Mouse (Mus musculus) heart, adult 2 months (tissue): ENCODE measurements around the gene Pex26. TPM values are rescaled to one million over a fixed set of nuclear protein-coding genes. Genes with fewer than 3 reads are reported as not detected.

Source experiments
- DNase-seq, 2 experiments: peaks; one replicate each; pipeline ENCODE4 v3.0.0; 2021
- H3K27ac ChIP-seq: fragments of 200-600 bp; 2 replicates; pipeline ENCODE4 v1.8.1; 2022
- H3K27me3 ChIP-seq: fragments of 200-500 bp; 2 replicates; pipeline ENCODE4 v1.6.1; 2012; ENCODE audit warnings: mild to moderate bottlenecking, low read length, inconsistent platforms, mixed read lengths; ENCODE audit not compliant: control insufficient read depth, insufficient read depth
- H3K36me3 ChIP-seq: fragments of 200-500 bp; 2 replicates; pipeline ENCODE4 v1.6.1; 2012; ENCODE audit warnings: low read length, inconsistent platforms; ENCODE audit not compliant: control insufficient read depth, insufficient read depth
- H3K4me1 ChIP-seq: fragments of 200-500 bp; 2 replicates; pipeline ENCODE4 v1.6.1; 2011; ENCODE audit warnings: low read length; ENCODE audit not compliant: control insufficient read depth, insufficient read depth
- H3K4me3 ChIP-seq: fragments of 200-600 bp; 2 replicates; pipeline ENCODE4 v1.8.1; 2022
- H3K79me2 ChIP-seq: fragments of 200-500 bp; replicated peaks from 2 replicates; pipeline ENCODE4 v1.6.1; 2012; ENCODE audit warnings: mild to moderate bottlenecking, inconsistent platforms, low read length, moderate library complexity, mixed read lengths; ENCODE audit not compliant: control insufficient read depth, insufficient read depth
- H3K9ac ChIP-seq: fragments of 200-500 bp; 2 replicates; pipeline ENCODE4 v1.6.1; 2012; ENCODE audit warnings: low read depth, mild to moderate bottlenecking, control low read depth, inconsistent platforms, low read length, mixed read lengths
- CTCF ChIP-seq: fragments of 200-600 bp; IDR thresholded peaks from 2 replicates; pipeline ENCODE4 v1.8.1; 2022; ENCODE audit warnings: antibody characterized with exemption, mild to moderate bottlenecking, moderate library complexity
- EP300 ChIP-seq: fragments of 200-500 bp; IDR thresholded peaks from 2 replicates; pipeline ENCODE4 v1.6.1; 2011; ENCODE audit warnings: low read depth, low read length, control low read depth; ENCODE audit not compliant: insufficient read depth
- POLR2A ChIP-seq: fragments of 200-500 bp; IDR thresholded peaks from 2 replicates; pipeline ENCODE4 v1.6.1; 2011; ENCODE audit warnings: mild to moderate bottlenecking, low read depth, low read length, control low read depth; ENCODE audit not compliant: insufficient read depth
- WGBS: fragments of 180-500 bp; shearing (Covaris S2); methylation state at CpG from one replicate; pipeline ENCODE4 v1.1.7; 2018; 5-methylcytosine and 5-hydroxymethylcytosine counted together
- intact Hi-C: fragments of 180-260 bp; cut with DNase I; formaldehyde crosslinking; loops from one replicate; pipeline ENCODE4 v1.15.1; 2025
- polyA plus RNA-seq: library from polyadenylated mRNA; depleted of rRNA; stranded (reverse); fragments of >200 nt; gene quantifications from 2 replicates; pipeline ENCODE4 v1.2.3, GENCODE M21; 2012
- total RNA-seq, 2 experiments: library from RNA; stranded (reverse); gene quantifications; 2 replicates each; pipeline ENCODE4 v1.2.3; 2021

The Pex26 gene
- total and polyA plus RNA-seq, 3 experiments, result 6.0 to 8.3 (median 6.0) TPM

DNA sequence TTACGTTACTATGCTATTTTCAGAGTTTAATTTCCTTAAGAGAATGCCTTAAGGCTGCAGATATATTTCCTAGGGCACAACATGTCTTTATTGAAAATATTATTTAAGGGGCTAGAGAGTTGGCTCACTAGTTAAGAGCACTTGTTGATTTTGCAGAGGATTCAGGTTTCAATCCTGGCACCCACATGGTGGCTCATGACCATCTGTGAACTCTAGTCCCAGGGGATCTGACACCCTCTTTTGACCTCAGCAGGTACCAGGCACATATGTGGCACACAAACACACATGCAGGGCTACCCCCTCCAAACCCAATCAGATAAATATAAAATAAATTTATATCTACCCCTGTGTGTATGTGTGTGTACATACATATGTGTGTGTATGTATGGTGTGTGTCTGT is 44.2 kb upstream of the Pex26 start:
- Histone ChIP-seq H3K9ac (no peak overlapping the region), H3K79me2 (no peaks in the 10 kb centered on the region), H3K4me1 (peaks cover 3% of the 10 kb centered on the region), H3K4me3 (no peak overlapping the region), H3K27ac (no peak overlapping the region), H3K36me3 (no peaks in the 10 kb centered on the region), H3K27me3 (no peaks in the 10 kb centered on the region)
- intact Hi-C loops, result no loop called here
- no peak for DNase-seq
- 98% methylated on average over 1 of the region's 1 CpGs for WGBS
- TF ChIP-seq CTCF, result no peak

DNA sequence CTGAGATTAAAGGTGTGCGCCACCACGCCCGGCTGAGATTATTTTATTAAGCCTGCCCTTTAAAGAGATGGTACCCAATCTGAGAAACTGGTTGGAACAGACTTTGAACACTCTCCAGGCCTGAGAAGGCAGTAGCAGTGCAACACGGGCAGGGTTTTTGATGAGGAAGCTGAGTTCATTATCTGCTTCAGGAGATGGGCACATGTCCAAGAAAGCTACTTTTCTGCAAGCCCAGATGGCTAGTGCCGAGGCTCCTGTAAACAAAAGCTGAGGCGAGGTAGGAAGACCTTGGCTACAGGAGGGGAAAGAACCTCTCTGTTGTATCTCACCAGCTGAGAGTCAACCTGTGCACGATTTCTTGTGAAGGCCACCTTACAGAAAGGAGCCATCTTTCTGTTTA is 41.2 kb upstream of the Pex26 start:
- WGBS, result 68% methylated on average over 7 of the region's 7 CpGs

GRCm38 (mm10) chr6:121143439-121143838 is 40.0 kb upstream of the Pex26 start:
- Histone ChIP-seq H3K79me2 (no peaks in the 10 kb centered on the region), H3K27me3 (no peaks in the 10 kb centered on the region), H3K9ac (no peak overlapping the region), H3K36me3 (no peaks in the 10 kb centered on the region), H3K4me1 (peaks cover 3% of the 10 kb centered on the region), H3K4me3 (no peak overlapping the region), H3K27ac (no peak overlapping the region)
- intact Hi-C loops, result no loop called here
- peak; percentile 30 to 35 for DNase-seq
- TF ChIP-seq CTCF (no peak), POLR2A (no peak), EP300 (no peak)
- 58% methylated on average over 8 of the region's 8 CpGs for WGBS

More for the DNA sequence above, 41.2 kb upstream of the Pex26 start:
- H3K79me2 ChIP-seq, result no peaks in the 10 kb centered on the region
- no peak for DNase-seq
- H3K4me3 ChIP-seq, result no peak overlapping the region
- H3K4me1 ChIP-seq, result peaks cover 3% of the 10 kb centered on the region
- no peaks in the 10 kb centered on the region for H3K27me3 ChIP-seq
- TF ChIP-seq POLR2A (no peak), EP300 (no peak), CTCF (no peak)
- intact Hi-C loops, result no loop called here
- H3K9ac ChIP-seq, result no peak overlapping the region
- H3K36me3 ChIP-seq, result no peaks in the 10 kb centered on the region
- no peak overlapping the region for H3K27ac ChIP-seq

- TF ChIP-seq POLR2A (no peak), EP300 (0 out of 2 replicates have a peak, but pooled peaks have one; percentile 6)
- no peak overlapping the region for H3K27ac ChIP-seq
- H3K9ac ChIP-seq, result no peak overlapping the region
- H3K27me3 ChIP-seq, result no peaks in the 10 kb centered on the region
- H3K4me3 ChIP-seq, result no peak overlapping the region
- peak; percentile 60 to 62 for DNase-seq
- no peaks in the 10 kb centered on the region for H3K79me2 ChIP-seq
- H3K36me3 ChIP-seq, result no peaks in the 10 kb centered on the region
- intact Hi-C loops, result no loop called here
- 37% methylated on average over 4 of the region's 4 CpGs for WGBS
- H3K4me1 ChIP-seq, result peaks cover 3% of the 10 kb centered on the region
Observed at GRCm38 (mm10) chr6:121144066-121144465, 39.4 kb upstream of the Pex26 start.

GRCm38 (mm10) chr6:121145010-121145604 is 38.4 kb upstream of the Pex26 start:
- H3K79me2 ChIP-seq, result no peaks in the 10 kb centered on the region
- no peak overlapping the region for H3K4me3 ChIP-seq
- no peak for TF ChIP-seq CTCF
- peaks cover 3% of the 10 kb centered on the region for H3K4me1 ChIP-seq
- intact Hi-C loops, result no loop called here
- no peak overlapping the region for H3K27ac ChIP-seq
- H3K9ac ChIP-seq, result no peak overlapping the region
- H3K27me3 ChIP-seq, result no peaks in the 10 kb centered on the region
- DNase-seq, result no peak
- H3K36me3 ChIP-seq, result no peaks in the 10 kb centered on the region
- WGBS, result 85% methylated on average over 13 of the region's 13 CpGs

GRCm38 (mm10) chr6:121145906-121146305 is 37.6 kb upstream of the Pex26 start:
- WGBS, result 74% methylated on average over 8 of the region's 8 CpGs
- Histone ChIP-seq H3K4me3 (no peak overlapping the region), H3K27me3 (no peaks in the 10 kb centered on the region), H3K79me2 (no peaks in the 10 kb centered on the region), H3K4me1 (peaks cover 3% of the 10 kb centered on the region), H3K27ac (no peak overlapping the region), H3K36me3 (no peaks in the 10 kb centered on the region), H3K9ac (no peak overlapping the region)
- TF ChIP-seq CTCF (no peak), POLR2A (no peak), EP300 (no peak)
- DNase-seq, result no peak
- intact Hi-C loops, result no loop called here
